Comparison of ENCODE assay signal across 17 mouse cellular contexts in genomic region chr9:40631101-40631500, GRCm38 (mm10). TPM values are rescaled to one million over a fixed set of nuclear protein-coding genes. Genes with fewer than 3 reads are reported as not detected.
A peak's percentile ranks its signal among the peaks of the same experiment; 100 is the strongest.
DNase-seq lines count a peak whose midpoint lies in the region; ATAC-seq and TF ChIP-seq lines count a peak whose summit lies in the region.
"Had no signal": no experiment of that assay in that cellular context is flagged by ENCODE, and none has a peak within 500 bp of the region (broad histone marks: within the 10 kb centered on the region; RNA-seq: fewer than 3 reads in every experiment).

No protein-coding gene starts in this region.

- no peak overlapping the region for H3K9ac ChIP-seq in CH12.LX (ENCODE audit: insufficient read depth, low read depth)
- no peak overlapping the region for H3K9ac ChIP-seq in stomach, postnatal 0 days (ENCODE audit: low read length)
- H3K9ac ChIP-seq in forebrain, embryonic 14.5 days (ENCODE audit: low read length), result no peak overlapping the region
- H3K9ac ChIP-seq: heart, embryonic 13.5 days; hindbrain, embryonic 14.5 days; liver, embryonic 14.5 days; neural tube, embryonic 13.5 days had no signal

- peaks cover 12 to 49% of the 10 kb centered on the region in 2 experiments for H3K4me1 ChIP-seq in CH12.LX (ENCODE audit: control insufficient read depth in 1 of 2, insufficient read depth in 2 of 2)
- no peaks in the 10 kb centered on the region for H3K4me1 ChIP-seq in stomach, postnatal 0 days (replicated peaks; ENCODE audit: control insufficient read depth, insufficient read depth)
- H3K4me1 ChIP-seq in forebrain, embryonic 14.5 days (ENCODE audit: control insufficient read depth, insufficient read depth, low read length), result peaks cover 3% of the 10 kb centered on the region; the same call in 1 of the 2 replicates

- H3K4me3 ChIP-seq in left cerebral cortex, adult 2 months, result no peak overlapping the region
- no peak overlapping the region for H3K4me3 ChIP-seq in CH12.LX (replicated peaks in 1 of 3; ENCODE audit: low read depth in 2 of 3, low read length in 2 of 3, poor library complexity in 1 of 3)
- H3K4me3 ChIP-seq in stomach, postnatal 0 days (ENCODE audit: low read depth, low read length), result no peak overlapping the region
- no peak overlapping the region for H3K4me3 ChIP-seq in forebrain, embryonic 14.5 days (ENCODE audit: low read depth, low read length)
- H3K4me3 ChIP-seq: heart, embryonic 13.5 days; neural tube, embryonic 13.5 days had no signal

- no peak for TF ChIP-seq CTCF in left cerebral cortex, adult 2 months (IDR thresholded peaks at IDR 0.05)
- TF ChIP-seq CTCF in CH12.LX (conservative IDR thresholded peaks at IDR 0.05 in 1 of 2, IDR thresholded peaks at IDR 0.05 in 1 of 2; ENCODE audit: low read depth in 2 of 2, low read length in 2 of 2), result no peak
- no peak for TF ChIP-seq CTCF in stomach, postnatal 0 days (IDR thresholded peaks at IDR 0.05; ENCODE audit: low read depth)

- TF ChIP-seq POLR2A in CH12.LX (IDR thresholded peaks at IDR 0.05; ENCODE audit: low read depth, low read length), result no peak

- no peak for TF ChIP-seq EP300 in CH12.LX (IDR thresholded peaks at IDR 0.05; ENCODE audit: low read length)
- TF ChIP-seq EP300 in stomach, postnatal 0 days (optimal IDR thresholded peaks at IDR 0.05), result no peak

- in situ Hi-C loops in CH12.LX (cut with MboI; ENCODE audit: low pct_ligation_motif_present, low pct_unique_long_range_greater_than_20kb, low sequenced_read_pairs), result no loop called here

- TF ChIP-seq RAD21 in CH12.LX (IDR thresholded peaks at IDR 0.05; ENCODE audit: low read depth, low read length), result no peak

- peaks cover 2% of the 10 kb centered on the region for H3K27me3 ChIP-seq in CH12.LX (replicated peaks)
- no peaks in the 10 kb centered on the region; the same call in 1 of the 2 replicates for H3K27me3 ChIP-seq in stomach, postnatal 0 days (ENCODE audit: control insufficient read depth, insufficient read depth, low read length)
- H3K27me3 ChIP-seq in forebrain, embryonic 14.5 days (replicated peaks; ENCODE audit: control insufficient read depth, insufficient read depth, low read length), result no peaks in the 10 kb centered on the region
- H3K27me3 ChIP-seq: heart, embryonic 13.5 days; neural tube, embryonic 13.5 days had no signal

- dilution Hi-C loops in CH12.LX (cut with MboI; ENCODE audit: extremely low pct_ligation_motif_present, extremely low pct_unique_long_range_greater_than_20kb, low sequenced_read_pairs), result no loop called here

- 42% methylated on average over 6 of the region's 6 CpGs for WGBS in stomach, postnatal 0 days
- 75% methylated on average over 6 of the region's 6 CpGs for WGBS in forebrain, embryonic 14.5 days

- H3K36me3 ChIP-seq in CH12.LX (replicated peaks in 1 of 2; ENCODE audit: control insufficient read depth in 1 of 2, insufficient read depth in 1 of 2, low read length in 1 of 2), result no peaks in the 10 kb centered on the region
- H3K36me3 ChIP-seq in stomach, postnatal 0 days (ENCODE audit: control insufficient read depth, insufficient read depth, low read length), result no peaks in the 10 kb centered on the region
- H3K36me3 ChIP-seq in forebrain, embryonic 14.5 days (ENCODE audit: control insufficient read depth, insufficient read depth, low read length), result no peaks in the 10 kb centered on the region
- H3K36me3 ChIP-seq: heart, embryonic 13.5 days; neural tube, embryonic 13.5 days had no signal

- intact Hi-C loops in left cerebral cortex, adult 2 months (cut with DNase I), result no loop called here

- peak overlapping the region; percentile 66; the same call in 1 of the 2 replicates for H3K27ac ChIP-seq in left cerebral cortex, adult 2 months
- no peak overlapping the region for H3K27ac ChIP-seq in CH12.LX (ENCODE audit: insufficient read depth, low read depth)
- H3K27ac ChIP-seq in stomach, postnatal 0 days (replicated peaks), result no peak overlapping the region
- H3K27ac ChIP-seq in forebrain, embryonic 14.5 days (ENCODE audit: low read depth, low read length), result no peak overlapping the region
- H3K27ac ChIP-seq: heart, embryonic 13.5 days; hindbrain, embryonic 14.5 days; liver, embryonic 14.5 days; neural tube, embryonic 13.5 days had no signal

- peak; percentile 24 for DNase-seq in cerebellum, adult 11-12 months
- no peak for DNase-seq in cerebellum, adult 9-11 months
- DNase-seq in left cerebral cortex, adult 2 months (ENCODE audit: extremely low spot score in 1 of 2, low spot score in 2 of 2), result no peak
- no peak for DNase-seq in left cerebral cortex, adult 11 months (ENCODE audit: low spot score)
- DNase-seq in CH12.LX (ENCODE audit: extremely low read depth), result peak; percentile 81
- no peak for DNase-seq in stomach, postnatal 0 days (ENCODE audit: low spot score)
- no peak for DNase-seq in forebrain, embryonic 14.5 days (ENCODE audit: low spot score)
- DNase-seq: right cerebral cortex, postnatal 25 days had no signal

- no peaks in the 10 kb centered on the region for H3K9me3 ChIP-seq in CH12.LX (replicated peaks; ENCODE audit: low read length)
- H3K9me3 ChIP-seq in stomach, postnatal 0 days (ENCODE audit: control insufficient read depth, low read length), result no peaks in the 10 kb centered on the region
- no peaks in the 10 kb centered on the region for H3K9me3 ChIP-seq in forebrain, embryonic 14.5 days (replicated peaks; ENCODE audit: control insufficient read depth, low read length)
- H3K9me3 ChIP-seq: heart, embryonic 13.5 days; neural tube, embryonic 13.5 days had no signal

- peak; percentile 80 for ATAC-seq in megakaryocyte, adult 5-6 weeks (ENCODE audit: poor library complexity, severe bottlenecking)
- ATAC-seq in stomach, postnatal 0 days (ENCODE audit: low FRiP score, low TSS enrichment), result no peak
- no peak for ATAC-seq in forebrain, embryonic 14.5 days
- ATAC-seq: activated CD4-positive, CD25-positive, alpha-beta regulatory T cell, adult 4 months had no signal

- no peaks in the 10 kb centered on the region for H3K79me2 ChIP-seq in CH12.LX (replicated peaks; ENCODE audit: control insufficient read depth, extremely low read depth, insufficient read depth, poor library complexity, severe bottlenecking)

- H3K4me2 ChIP-seq in CH12.LX (ENCODE audit: insufficient read depth, low read depth, poor library complexity, severe bottlenecking), result peak overlapping the region; percentile 24; the same call in 1 of the 2 replicates
- no peak overlapping the region for H3K4me2 ChIP-seq in stomach, postnatal 0 days (replicated peaks; ENCODE audit: low read depth)
- H3K4me2 ChIP-seq in forebrain, embryonic 14.5 days (ENCODE audit: low read length), result no peak overlapping the region
- H3K4me2 ChIP-seq: heart, embryonic 13.5 days; hindbrain, embryonic 14.5 days; midbrain, embryonic 11.5 days; neural tube, embryonic 13.5 days had no signal

TF ChIP-seq in CH12.LX, 34 proteins besides CTCF, POLR2A, EP300 and RAD21:
- TF ChIP-seq MEF2A (IDR thresholded peaks at IDR 0.05; ENCODE audit: borderline replicate concordance, low read depth, low read length) (peak; percentile 32; the same call in 1 of the 2 replicates), HCFC1 (IDR thresholded peaks at IDR 0.05; ENCODE audit: low read depth, low read length) (no peak), SIN3A (IDR thresholded peaks at IDR 0.05; ENCODE audit: low read length) (no peak), E2F4 (IDR thresholded peaks at IDR 0.05; ENCODE audit: insufficient replicate concordance, low read depth, low read length) (no peak), MAFK (IDR thresholded peaks at IDR 0.05; ENCODE audit: insufficient replicate concordance, low read length) (peak; percentile 91), BHLHE40 (IDR thresholded peaks at IDR 0.05; ENCODE audit: low read depth, low read length) (no peak), ETS1 (conservative IDR thresholded peaks at IDR 0.05; ENCODE audit: low read depth, low read length) (peak; percentile 68)

RNA-seq across cellular contexts. Expression of gene Gm21915, which starts 39.3 kb away (rescaled TPM):
- total RNA-seq in left cerebral cortex, adult 2 months (2021), result not detected
- not detected in 2 replicates for total RNA-seq in CH12.LX (2012; rRNA removed)
- total RNA-seq in CH12.LX (2014; rRNA removed), result not detected in 2 replicates
- not detected in 2 replicates for polyA plus RNA-seq in CH12.LX (2012; ENCODE audit: insufficient read length, low read depth)
- not detected in 2 replicates for total RNA-seq in megakaryocyte, adult 5-6 weeks (2015)
- total RNA-seq in megakaryocyte, adult 5-6 weeks (2017), result not detected in 2 replicates
- polyA plus RNA-seq in stomach, postnatal 0 days (2015; fragmentation: Nextera tagmentation; extraction: Ambion mirVana), result not detected in 2 replicates
- not detected in 2 replicates for polyA plus RNA-seq in forebrain, embryonic 14.5 days (2014; fragmentation: Nextera tagmentation; extraction: Ambion mirVana)
- total RNA-seq: gastrocnemius, adult 18-20 months; left cerebral cortex, postnatal 14 days had no signal
- polyA plus RNA-seq: activated CD4-positive, CD25-positive, alpha-beta regulatory T cell, adult 4 months; heart, embryonic 13.5 days; hindbrain, embryonic 14.5 days; liver, embryonic 14.5 days; midbrain, embryonic 11.5 days; neural tube, embryonic 13.5 days had no signal

RNA-seq across cellular contexts. Expression of gene Clmp, which starts 54.7 kb away (rescaled TPM):
- 10 to 100 TPM; 27.3 to 31.1 TPM for total RNA-seq in left cerebral cortex, adult 2 months (2021)
- total RNA-seq in CH12.LX (2012; rRNA removed) (not detected in 2 replicates), CH12.LX (2014; rRNA removed) (not detected in 2 replicates)
- not detected in 2 replicates for polyA plus RNA-seq in CH12.LX (2012; ENCODE audit: insufficient read length, low read depth)
- total RNA-seq in megakaryocyte, adult 5-6 weeks (2015), result 0.30 and 1.3 TPM in 2 replicates
- 0.61 and 1.4 TPM in 2 replicates for total RNA-seq in megakaryocyte, adult 5-6 weeks (2017)
- polyA plus RNA-seq in stomach, postnatal 0 days (2015; fragmentation: Nextera tagmentation; extraction: Ambion mirVana), result 17.7 and 17.8 TPM in 2 replicates
- 45.6 and 51.6 TPM in 2 replicates for polyA plus RNA-seq in forebrain, embryonic 14.5 days (2014; fragmentation: Nextera tagmentation; extraction: Ambion mirVana)

Comparison
In these comparisons a context has a peak if more than half of its experiments do, and no peak if none do; other contexts are left out.
1. DNase-seq: peak in cerebellum, adult 11-12 months (single experiment) and CH12.LX (single experiment); none in cerebellum, adult 9-11 months (single experiment), left cerebral cortex, adult 2 months (0 of 2), left cerebral cortex, adult 11 months (single experiment), stomach, postnatal 0 days (single experiment) and forebrain, embryonic 14.5 days (single experiment).
2. RNA of gene Clmp, which starts 54.7 kb away (total RNA-seq): 27.3 to 31.1 TPM in left cerebral cortex, adult 2 months; 0.30 to 1.4 TPM in megakaryocyte, adult 5-6 weeks and not detected in CH12.LX; every median in the first group is over 10 times any median in the second.